Mouse (Mus musculus): ENCODE data around the gene Gm11037. TPM values are rescaled to one million over a fixed set of nuclear protein-coding genes. Genes with fewer than 3 reads are reported as not detected.

Gm11037 gene
- polyA plus RNA-seq, 1 experiment: not detected

GRCm38 (mm10) chr2:131170936-131171335 is 37.6 kb downstream of the Gm11037 start:
- H3K4me3 ChIP-seq (ENCODE audit: insufficient read depth, low read depth, low read length): no peak overlapping the region
- TF ChIP-seq POLR2A (IDR thresholded peaks at IDR 0.05; ENCODE audit: insufficient read depth, low read depth, low read length) (no peak), CTCF (IDR thresholded peaks at IDR 0.05; ENCODE audit: insufficient read depth, low read depth, low read length) (no peak)
- whole genome bisulfite sequencing: 49% methylated on average over 9 of the region's 9 CpGs
- peaks cover 11% of the 10 kb centered on the region for H3K4me1 ChIP-seq (ENCODE audit: control insufficient read depth, insufficient read depth, low read length)
- no peak overlapping the region for H3K27ac ChIP-seq (ENCODE audit: insufficient read depth, low read depth, low read length)

GRCm38 (mm10) chr2:131171401-131172104 is 38.3 kb downstream of the Gm11037 start:
- Histone ChIP-seq H3K4me3 (ENCODE audit: insufficient read depth, low read depth, low read length) (peak overlapping the region; percentile 25; the same call in 1 of the 2 replicates), H3K27ac (ENCODE audit: insufficient read depth, low read depth, low read length) (no peak overlapping the region), H3K4me1 (ENCODE audit: control insufficient read depth, insufficient read depth, low read length) (peaks cover 13% of the 10 kb centered on the region)
- 36% methylated on average over 43 of the region's 43 CpGs for WGBS
- no peak for TF ChIP-seq CTCF (IDR thresholded peaks at IDR 0.05; ENCODE audit: insufficient read depth, low read depth, low read length)
- no peak for TF ChIP-seq POLR2A (IDR thresholded peaks at IDR 0.05; ENCODE audit: insufficient read depth, low read depth, low read length)

GRCm38 (mm10) chr2:131172322-131172721 is 39.0 kb downstream of the Gm11037 start:
- no peak overlapping the region for H3K27ac ChIP-seq (ENCODE audit: insufficient read depth, low read depth, low read length)
- no peak overlapping the region for H3K4me3 ChIP-seq (ENCODE audit: insufficient read depth, low read depth, low read length)
- 79% methylated on average over 9 of the region's 9 CpGs for whole genome bisulfite sequencing
- H3K4me1 ChIP-seq (ENCODE audit: control insufficient read depth, insufficient read depth, low read length): peaks cover 21% of the 10 kb centered on the region
- TF ChIP-seq POLR2A (IDR thresholded peaks at IDR 0.05; ENCODE audit: insufficient read depth, low read depth, low read length) (no peak), CTCF (IDR thresholded peaks at IDR 0.05; ENCODE audit: insufficient read depth, low read depth, low read length) (no peak)

- Histone ChIP-seq H3K4me1 (ENCODE audit: control insufficient read depth, insufficient read depth, low read length) (peaks cover 40% of the 10 kb centered on the region), H3K4me3 (ENCODE audit: insufficient read depth, low read depth, low read length) (peak overlapping the region; percentile 52), H3K27ac (ENCODE audit: insufficient read depth, low read depth, low read length) (no peak overlapping the region)
- TF ChIP-seq CTCF (IDR thresholded peaks at IDR 0.05; ENCODE audit: insufficient read depth, low read depth, low read length) (no peak), POLR2A (IDR thresholded peaks at IDR 0.05; ENCODE audit: insufficient read depth, low read depth, low read length) (no peak)
- 5% methylated on average over 11 of the region's 11 CpGs for WGBS
Measured at GRCm38 (mm10) chr2:131174700-131175099, 41.4 kb downstream of the Gm11037 start.

- no peak overlapping the region for H3K4me3 ChIP-seq (ENCODE audit: insufficient read depth, low read depth, low read length)
- WGBS: 63% methylated on average over 3 of the region's 3 CpGs
- no peak overlapping the region for H3K27ac ChIP-seq (ENCODE audit: insufficient read depth, low read depth, low read length)
- H3K4me1 ChIP-seq (ENCODE audit: control insufficient read depth, insufficient read depth, low read length): peaks cover 40% of the 10 kb centered on the region
- no peak for TF ChIP-seq CTCF (IDR thresholded peaks at IDR 0.05; ENCODE audit: insufficient read depth, low read depth, low read length)
- TF ChIP-seq POLR2A (IDR thresholded peaks at IDR 0.05; ENCODE audit: insufficient read depth, low read depth, low read length): no peak
Measured at GRCm38 (mm10) chr2:131175286-131175944, 42.1 kb downstream of the Gm11037 start.

GRCm38 (mm10) chr2:131175945-131176309 is 42.6 kb downstream of the Gm11037 start:
- TF ChIP-seq POLR2A (IDR thresholded peaks at IDR 0.05; ENCODE audit: insufficient read depth, low read depth, low read length) (no peak), CTCF (IDR thresholded peaks at IDR 0.05; ENCODE audit: insufficient read depth, low read depth, low read length) (no peak)
- no peak overlapping the region for H3K27ac ChIP-seq (ENCODE audit: insufficient read depth, low read depth, low read length)
- WGBS: 84% methylated on average over 1 of the region's 1 CpGs
- H3K4me3 ChIP-seq (ENCODE audit: insufficient read depth, low read depth, low read length): no peak overlapping the region
- peaks cover 37% of the 10 kb centered on the region for H3K4me1 ChIP-seq (ENCODE audit: control insufficient read depth, insufficient read depth, low read length)

GRCm38 (mm10) chr2:131176491-131176890 is 43.2 kb downstream of the Gm11037 start:
- Histone ChIP-seq H3K4me3 (ENCODE audit: insufficient read depth, low read depth, low read length) (no peak overlapping the region), H3K4me1 (ENCODE audit: control insufficient read depth, insufficient read depth, low read length) (peaks cover 32% of the 10 kb centered on the region), H3K27ac (ENCODE audit: insufficient read depth, low read depth, low read length) (no peak overlapping the region)
- WGBS: 48% methylated on average over 5 of the region's 5 CpGs
- TF ChIP-seq CTCF (IDR thresholded peaks at IDR 0.05; ENCODE audit: insufficient read depth, low read depth, low read length) (no peak), POLR2A (IDR thresholded peaks at IDR 0.05; ENCODE audit: insufficient read depth, low read depth, low read length) (no peak)

GRCm38 (mm10) chr2:131177932-131178331 is 44.6 kb downstream of the Gm11037 start:
- TF ChIP-seq POLR2A (IDR thresholded peaks at IDR 0.05; ENCODE audit: insufficient read depth, low read depth, low read length): no peak

GRCm38 (mm10) chr2:131178828-131179245 is 45.5 kb downstream of the Gm11037 start:
- peaks cover 29% of the 10 kb centered on the region for H3K4me1 ChIP-seq (ENCODE audit: control insufficient read depth, insufficient read depth, low read length)
- TF ChIP-seq POLR2A (IDR thresholded peaks at IDR 0.05; ENCODE audit: insufficient read depth, low read depth, low read length) (no peak), CTCF (IDR thresholded peaks at IDR 0.05; ENCODE audit: insufficient read depth, low read depth, low read length) (no peak)
- H3K27ac ChIP-seq (ENCODE audit: insufficient read depth, low read depth, low read length): 0 out of 2 replicates have a peak overlapping the region, but pooled peaks have one; percentile 66
- WGBS: 9% methylated on average over 26 of the region's 26 CpGs
- peak overlapping the region; percentile 76 for H3K4me3 ChIP-seq (ENCODE audit: insufficient read depth, low read depth, low read length)

More at GRCm38 (mm10) chr2:131177932-131178331, 44.6 kb downstream of the Gm11037 start:
- Histone ChIP-seq H3K4me3 (ENCODE audit: insufficient read depth, low read depth, low read length) (peak overlapping the region; percentile 76), H3K4me1 (ENCODE audit: control insufficient read depth, insufficient read depth, low read length) (peaks cover 29% of the 10 kb centered on the region), H3K27ac (ENCODE audit: insufficient read depth, low read depth, low read length) (no peak overlapping the region)
- 52% methylated on average over 9 of the region's 9 CpGs for WGBS

Measured in olfactory bulb, adult 2 months (tissue).